Mouse (Mus musculus): ENCODE results near the gene Med9.
A peak's percentile ranks its signal among the peaks of the same experiment; 100 is the strongest.
"Not testable (repeated sequence)": the region's sequence is repeated elsewhere in the genome, so short reads cannot be mapped to it uniquely, and the experiment has no call there.

Med9 gene

DNA sequence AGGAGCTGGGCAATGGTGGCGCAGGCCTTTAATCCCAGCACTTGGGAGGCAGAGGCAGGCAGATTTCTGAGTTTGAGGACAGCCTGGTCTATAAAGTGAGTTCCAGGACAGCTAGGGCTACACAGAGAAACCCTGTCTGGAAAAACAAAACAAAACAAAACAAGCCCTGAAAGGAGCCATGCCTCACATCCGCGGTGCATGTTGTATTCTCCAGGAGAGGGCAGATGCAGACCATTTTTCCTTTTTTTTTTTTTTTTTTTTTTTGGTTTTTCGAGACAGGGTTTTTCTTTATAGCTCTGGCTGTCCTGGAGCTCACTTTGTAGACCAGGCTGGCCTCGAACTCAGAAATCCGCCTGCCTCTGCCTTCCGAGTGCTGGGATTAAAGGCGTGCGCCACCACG, 3.2 kb upstream of the Med9 start:
- DNase-seq (ENCODE audit: low read depth, low spot score) = not testable (repeated sequence)

GRCm38 (mm10) chr11:59948401-59948767, 378 bp downstream of the Med9 start:
- peak; percentile 33 for DNase-seq (ENCODE audit: low read depth, low spot score)

- no peak for DNase-seq (ENCODE audit: low read depth, low spot score)
These were observed 4.9 kb downstream of the Med9 start for GRCm38 (mm10) chr11:59952892-59953291.

- no peak for DNase-seq (ENCODE audit: low read depth, low spot score)
These were observed 8.7 kb downstream of the Med9 start for GRCm38 (mm10) chr11:59956749-59957148.

GRCm38 (mm10) chr11:59959453-59959852, 11.4 kb downstream of the Med9 start:
- DNase-seq (ENCODE audit: low read depth, low spot score) = no peak

DNA sequence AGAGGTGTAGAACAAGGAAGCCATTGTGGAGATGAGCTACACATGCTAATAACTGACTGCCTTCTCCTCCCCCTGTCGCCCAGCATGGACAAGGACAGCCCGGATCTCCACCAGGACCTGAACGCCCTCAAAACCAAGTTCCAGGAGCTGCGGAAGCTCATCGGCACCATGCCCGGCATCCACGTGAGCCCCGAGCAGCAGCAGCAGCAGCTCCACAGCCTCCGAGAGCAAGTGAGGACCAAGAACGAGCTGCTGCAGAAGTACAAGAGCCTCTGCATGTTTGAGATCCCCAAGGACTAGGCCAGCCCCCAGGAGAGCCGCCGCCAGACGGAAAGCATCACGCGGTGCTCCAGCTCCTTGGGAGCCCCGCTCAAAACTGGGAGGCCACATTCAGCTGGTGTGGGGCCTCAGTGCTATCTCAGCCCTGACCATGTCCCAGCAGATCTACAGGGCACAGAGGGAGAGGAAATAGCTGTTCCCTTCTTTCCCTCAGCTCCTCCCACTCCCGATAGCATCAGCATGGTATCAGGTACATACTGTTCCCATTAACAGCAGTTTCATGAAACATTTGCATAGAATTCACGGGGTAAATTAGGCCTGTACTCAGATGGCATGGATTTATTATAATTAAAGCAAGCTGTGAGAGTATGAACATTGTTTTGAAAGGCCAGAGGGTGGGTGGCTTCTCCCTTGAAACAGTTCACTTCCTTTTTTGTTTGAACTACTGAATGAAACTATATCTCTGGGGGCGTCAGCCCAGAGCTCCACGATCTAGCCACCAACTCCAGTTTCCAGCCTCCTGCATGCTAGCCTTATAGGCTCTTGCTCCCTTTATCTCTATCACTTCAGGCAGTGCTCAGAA, 12.7 kb downstream of the Med9 start:
- DNase-seq (ENCODE audit: low read depth, low spot score) = no peak

- DNase-seq (ENCODE audit: low read depth, low spot score) = no peak
These were observed 13.4 kb downstream of the Med9 start for GRCm38 (mm10) chr11:59961338-59961875.

DNA sequence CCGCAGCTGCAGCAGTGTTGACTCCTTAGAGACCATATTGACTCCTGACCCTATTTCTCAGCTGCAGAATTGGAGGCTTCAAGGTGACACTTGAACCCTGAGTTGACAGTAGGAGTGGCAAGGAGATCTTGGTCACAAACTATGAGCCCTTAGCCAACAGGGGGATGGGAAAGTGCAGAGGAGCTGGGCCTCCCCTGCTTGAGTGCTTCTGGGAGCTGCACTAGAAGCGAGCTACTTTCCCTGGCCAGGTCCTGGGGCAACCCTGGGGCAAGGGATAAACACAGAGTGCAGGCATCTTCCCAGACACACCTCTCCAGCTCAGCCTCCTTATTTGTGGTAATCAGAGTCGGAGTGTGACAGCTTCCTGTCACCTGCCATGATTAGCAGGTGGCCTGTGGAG, 14.6 kb downstream of the Med9 start:
- DNase-seq (ENCODE audit: low read depth, low spot score) = no peak

DNA sequence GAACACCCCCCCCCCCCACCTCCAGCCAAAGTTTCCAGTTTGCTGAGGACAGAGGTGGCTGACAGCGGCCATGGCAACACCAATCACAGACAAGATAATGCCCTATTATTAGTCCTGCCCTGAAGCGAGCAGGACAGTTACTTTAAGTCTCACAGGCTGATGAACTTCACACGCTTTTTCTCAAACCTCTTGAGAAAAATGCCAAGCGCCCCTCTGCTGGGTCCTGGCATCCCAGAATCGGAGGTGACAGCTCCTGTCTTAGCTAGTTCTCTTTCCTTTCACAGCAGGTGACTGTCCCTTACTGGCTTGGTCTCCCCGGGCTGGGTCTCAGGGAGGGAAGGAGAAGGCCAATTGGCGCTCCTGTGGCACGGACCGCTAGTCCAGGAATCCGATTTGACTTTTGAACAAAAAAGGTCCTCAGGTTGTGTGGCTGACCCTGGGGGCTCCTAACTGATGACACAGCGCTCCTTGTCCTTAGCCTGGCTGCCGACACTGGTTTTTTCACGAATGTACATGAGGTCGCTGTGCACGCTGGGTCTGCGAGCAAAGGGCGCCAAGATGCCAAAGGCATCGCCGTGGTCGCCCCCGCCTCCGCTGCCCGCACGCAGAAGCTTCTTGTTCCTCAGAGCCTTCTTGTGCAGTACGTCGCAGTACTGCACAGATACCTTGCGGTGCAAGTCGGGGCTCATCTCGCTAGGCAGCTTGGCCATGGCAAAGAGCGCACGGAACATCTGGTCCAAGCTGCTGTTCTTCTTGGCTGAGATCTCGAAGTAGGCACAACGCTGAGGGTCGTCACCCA, 15.6 kb downstream of the Med9 start:
- DNase-seq (ENCODE audit: low read depth, low spot score) = no peak

GRCm38 (mm10) chr11:59964163-59964758, 16.3 kb downstream of the Med9 start:
- DNase-seq (ENCODE audit: low read depth, low spot score) = no peak

GRCm38 (mm10) chr11:59964818-59965217, 16.8 kb downstream of the Med9 start, which contains the start of gene Rasd1:
Rasd1 (minus strand) TSS chr11:59964944.
- DNase-seq (ENCODE audit: low read depth, low spot score) = no peak

DNA sequence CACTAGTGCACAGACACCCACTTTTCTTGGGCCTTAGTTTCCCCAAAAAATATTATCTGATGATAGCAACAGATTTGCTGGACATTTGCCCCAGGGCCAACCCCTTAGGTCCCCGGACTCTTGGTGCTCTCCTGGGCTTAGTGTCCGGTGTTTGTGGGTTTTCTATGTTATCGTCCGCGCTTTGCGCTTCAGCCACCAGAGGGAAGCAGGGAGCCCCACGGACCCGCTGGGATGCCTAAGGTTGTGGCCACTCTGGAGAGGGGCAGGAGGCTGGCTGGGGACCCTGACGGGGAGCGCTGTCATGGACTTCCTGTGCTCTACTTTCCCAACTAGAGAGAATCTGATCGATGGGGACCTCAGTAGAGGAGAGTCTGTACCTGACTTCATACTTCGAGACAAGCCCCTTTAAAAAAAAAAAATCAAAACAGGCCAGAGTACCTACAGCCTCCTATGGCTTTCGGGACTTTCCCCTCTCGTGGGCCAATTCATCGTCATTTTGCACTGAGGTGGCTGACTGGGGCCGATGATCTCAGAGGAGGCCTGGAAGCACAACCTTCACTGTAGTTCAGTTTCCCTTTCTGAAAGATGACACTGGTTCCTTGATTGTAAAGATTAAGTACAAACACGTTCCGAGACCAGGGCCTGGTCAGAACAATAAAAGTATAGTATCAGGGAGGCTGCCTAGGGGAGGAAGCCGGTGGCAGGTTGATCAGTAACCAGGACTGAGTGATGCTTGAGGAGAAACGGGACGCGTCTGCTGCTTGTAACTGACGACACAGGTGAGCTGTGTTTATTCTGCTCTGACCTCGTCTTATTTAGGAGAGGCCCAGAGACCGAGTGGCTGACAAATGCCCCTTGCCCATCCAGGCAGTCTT, 17.5 kb downstream of the Med9 start:
- no peak for DNase-seq (ENCODE audit: low read depth, low spot score)

DNA sequence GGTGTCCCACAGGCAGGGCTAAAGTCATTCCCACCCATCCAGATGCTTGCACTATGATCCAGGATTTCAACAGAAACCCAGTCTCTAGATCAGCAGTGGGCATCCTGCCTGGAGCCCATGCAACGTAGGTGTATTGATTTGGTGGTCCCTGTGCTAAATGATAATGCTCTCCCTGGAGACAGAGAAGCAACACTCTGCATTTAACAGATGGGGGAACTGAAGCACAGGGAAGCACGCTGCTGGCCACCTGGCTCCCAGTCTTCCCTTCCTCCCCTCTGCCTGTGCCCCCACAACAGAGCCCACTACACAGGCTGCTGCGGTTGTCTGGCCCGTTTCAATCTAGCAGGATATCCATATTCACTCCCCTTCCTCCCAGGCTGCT, 18.1 kb downstream of the Med9 start:
- DNase-seq (ENCODE audit: low read depth, low spot score) = no peak

DNA sequence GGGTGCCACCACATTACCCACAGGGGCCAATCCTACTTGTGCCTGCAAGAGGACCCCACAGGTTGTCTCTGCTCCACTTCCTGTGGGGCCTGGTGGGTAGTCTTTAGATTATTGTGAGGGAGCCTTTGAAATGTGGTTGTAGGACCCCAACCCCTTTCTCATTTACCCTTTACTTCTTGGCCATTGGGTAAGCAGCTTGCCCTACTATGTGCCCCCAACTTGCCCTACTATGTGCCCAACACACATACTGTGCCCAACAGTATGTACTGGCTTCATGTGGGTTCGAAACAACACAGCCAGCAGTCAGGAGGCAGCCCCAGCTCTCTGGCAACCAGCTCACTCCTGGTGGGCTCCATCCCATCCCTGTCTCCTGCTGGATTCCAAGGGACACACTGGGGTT, 19.8 kb downstream of the Med9 start:
- no peak for DNase-seq (ENCODE audit: low read depth, low spot score)

DNA sequence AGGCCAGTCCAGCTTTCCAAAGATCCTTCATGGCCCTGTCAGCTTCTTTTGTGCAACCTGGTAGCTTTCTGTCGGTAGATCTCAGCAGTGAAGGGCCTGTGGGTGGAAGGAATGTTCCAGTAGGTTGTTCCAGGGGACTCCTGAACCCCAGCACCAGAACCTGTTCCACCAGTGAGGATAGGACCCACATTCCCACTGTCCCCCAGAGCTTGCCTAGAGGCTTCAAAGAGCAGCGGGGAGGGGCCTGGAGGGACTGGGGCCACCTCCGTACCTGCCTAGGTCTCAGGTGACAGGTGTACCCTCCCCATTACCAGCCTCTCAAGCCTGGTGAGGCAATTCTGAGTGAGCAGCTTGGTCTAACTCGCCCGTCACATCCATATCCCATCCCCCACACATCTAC, 22.8 kb downstream of the Med9 start:
- no peak for DNase-seq (ENCODE audit: low read depth, low spot score)

GRCm38 (mm10) chr11:59971691-59972090, 23.7 kb downstream of the Med9 start:
- DNase-seq (ENCODE audit: low read depth, low spot score) = no peak

DNA sequence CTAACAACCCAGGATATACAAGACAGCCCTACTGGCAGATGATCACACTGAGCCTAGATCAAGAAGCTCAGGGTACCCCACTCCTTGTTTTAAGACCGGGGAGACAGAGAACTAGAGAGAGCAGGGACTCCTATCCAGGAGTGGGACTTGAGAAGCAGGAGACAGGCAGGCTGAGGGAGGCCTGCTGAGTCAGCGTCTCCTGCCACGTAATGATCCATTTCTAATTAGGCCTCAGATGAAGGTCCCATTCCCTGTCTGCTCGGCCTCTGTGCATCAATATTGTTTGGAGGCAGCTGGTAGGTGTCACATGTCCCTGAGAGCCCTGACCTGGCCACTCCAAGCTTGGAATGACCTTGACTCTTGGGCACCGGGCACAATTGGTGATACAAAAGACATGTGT, 25.4 kb downstream of the Med9 start:
- no peak for DNase-seq (ENCODE audit: low read depth, low spot score)

DNA sequence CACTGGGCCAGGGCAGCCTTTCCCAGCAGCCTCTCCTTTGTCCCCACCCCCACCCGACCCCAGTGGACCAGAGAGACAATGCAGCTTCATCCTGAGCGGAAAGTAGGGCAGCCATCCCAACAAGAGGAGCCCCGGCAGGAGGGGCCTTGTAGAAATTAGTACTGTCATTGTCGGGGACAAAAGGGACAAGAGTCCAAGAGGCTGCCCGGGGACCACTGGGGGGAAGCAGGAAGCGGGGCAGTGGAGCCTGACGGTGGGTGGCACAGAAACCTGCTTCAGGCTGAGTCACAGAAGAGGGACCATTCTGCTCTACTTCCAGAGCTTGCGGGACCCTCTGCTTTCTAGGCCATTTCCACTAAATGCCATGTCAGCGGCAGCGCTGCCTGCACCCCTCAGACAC, 27.2 kb downstream of the Med9 start:
- no peak for DNase-seq (ENCODE audit: low read depth, low spot score)

- no peak for DNase-seq (ENCODE audit: low read depth, low spot score)
These were observed 29.8 kb downstream of the Med9 start for GRCm38 (mm10) chr11:59977831-59978230.

GRCm38 (mm10) chr11:59989406-59989805, 41.4 kb downstream of the Med9 start:
- no peak for DNase-seq (ENCODE audit: low read depth, low spot score)

- no peak for DNase-seq (ENCODE audit: low read depth, low spot score)
These were observed 43.4 kb downstream of the Med9 start for GRCm38 (mm10) chr11:59991365-59991764.
